Mouse (Mus musculus) ES-Bruce4 (cell line): ENCODE measurements around the gene Txlna. TPM values are rescaled to one million over a fixed set of nuclear protein-coding genes. Genes with fewer than 3 reads are reported as not detected.

ENCODE experiments used
- H3K27ac ChIP-seq: 2 replicates; pipeline ENCODE4 v1.5.1; 2012; ENCODE audit warnings: low read length, inconsistent platforms; ENCODE audit not compliant: insufficient read depth
- H3K27me3 ChIP-seq: 2 replicates; pipeline ENCODE4 v1.6.1; 2012; ENCODE audit warnings: mild to moderate bottlenecking, low read length, inconsistent platforms; ENCODE audit not compliant: control insufficient read depth, poor library complexity, insufficient read depth, severe bottlenecking
- H3K36me3 ChIP-seq: 2 replicates; pipeline ENCODE4 v1.6.1; 2012; ENCODE audit warnings: inconsistent platforms, mild to moderate bottlenecking, low read length, moderate library complexity; ENCODE audit not compliant: control insufficient read depth, poor library complexity, insufficient read depth, severe bottlenecking
- H3K4me1 ChIP-seq: one replicate; pipeline ENCODE4 v1.8.1; 2011; ENCODE audit warnings: low read length; ENCODE audit not compliant: control insufficient read depth, insufficient read depth
- H3K4me3 ChIP-seq: 2 replicates; pipeline ENCODE4 v1.5.1; 2011; ENCODE audit warnings: low read depth, mild to moderate bottlenecking, low read length
- H3K9ac ChIP-seq: 2 replicates; pipeline ENCODE4 v1.6.1; 2012; ENCODE audit warnings: low read depth, mild to moderate bottlenecking, inconsistent platforms; ENCODE audit not compliant: poor library complexity, severe bottlenecking
- H3K9me3 ChIP-seq: replicated peaks from 2 replicates; pipeline ENCODE4 v1.6.1; 2012; ENCODE audit warnings: mild to moderate bottlenecking, low read length, inconsistent platforms; ENCODE audit not compliant: control insufficient read depth, poor library complexity, insufficient read depth, severe bottlenecking
- CTCF ChIP-seq: IDR thresholded peaks from one replicate; pipeline ENCODE4 v1.8.1; 2011; ENCODE audit warnings: low read depth, low read length
- EP300 ChIP-seq: IDR thresholded peaks from 2 replicates; pipeline ENCODE4 v1.6.1; 2011; ENCODE audit warnings: low read depth, low read length; ENCODE audit not compliant: insufficient read depth
- POLR2A ChIP-seq: IDR thresholded peaks from one replicate; pipeline ENCODE4 v1.8.1; 2011; ENCODE audit warnings: low read length; ENCODE audit not compliant: insufficient read depth
- polyA plus RNA-seq: library from polyadenylated mRNA; stranded (reverse); fragments of >200 nt; gene quantifications from 2 replicates; pipeline ENCODE4 v1.2.4, GENCODE M21; 2011; ENCODE audit warnings: low read depth; ENCODE audit not compliant: missing spikeins, insufficient read depth, insufficient read length

Txlna gene
- polyA plus RNA-seq, 1 experiment: 42.3 TPM

DNA sequence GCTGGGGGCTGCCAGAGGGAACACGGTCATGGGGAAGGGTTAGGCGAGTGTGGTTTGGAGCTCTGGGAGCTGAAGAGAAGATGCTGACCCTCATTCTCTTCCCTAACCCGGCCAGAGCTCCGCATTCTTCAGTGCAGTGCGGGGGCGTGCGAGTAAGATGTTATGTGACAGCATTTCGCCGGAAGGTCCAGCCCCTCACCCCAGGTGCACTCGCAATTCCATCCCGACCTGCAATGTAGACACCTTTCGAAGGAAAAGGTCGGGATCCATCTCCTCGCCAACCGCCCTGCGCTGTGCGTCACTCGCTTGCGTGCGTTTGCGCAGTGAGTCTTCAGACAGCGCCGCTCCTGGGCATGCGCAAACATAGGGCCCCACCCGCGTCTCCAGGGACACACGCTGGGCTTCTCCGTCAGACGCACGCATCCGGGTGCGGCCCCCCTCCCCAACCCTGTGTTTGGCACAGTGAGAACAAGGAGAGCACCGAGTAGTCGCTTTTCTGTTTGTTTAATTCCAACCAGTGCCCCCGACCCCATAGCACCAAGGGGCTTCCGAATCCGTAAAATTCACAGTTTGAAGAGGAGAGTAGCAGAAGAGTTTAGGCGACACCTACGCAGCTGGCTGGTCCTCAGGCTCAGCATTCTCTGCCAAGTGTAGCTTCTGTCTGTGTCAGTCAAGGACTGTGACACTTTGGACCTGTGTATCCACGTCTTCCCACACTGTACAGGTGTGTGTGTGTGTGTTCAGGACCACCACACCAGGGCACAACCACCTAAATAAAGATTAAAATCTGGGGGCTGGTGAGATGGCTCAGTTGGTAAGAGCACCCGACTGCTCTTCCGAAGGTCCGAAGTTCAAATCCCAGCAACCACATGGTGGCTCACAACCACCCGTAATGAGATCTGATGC, 21.8 kb downstream of the Txlna start, which contains the start of gene Iqcc:
Gene Iqcc, minus strand, starts transcription at position 314 of the 906 bp plus-strand sequence.
- peaks cover 2% of the 10 kb centered on the region for H3K4me1 ChIP-seq
- TF ChIP-seq CTCF: no peak
- TF ChIP-seq POLR2A: peak; percentile 96
- TF ChIP-seq EP300: 0 out of 2 replicates have a peak, but pooled peaks have one; percentile 13
- no peaks in the 10 kb centered on the region for H3K36me3 ChIP-seq
- peak within 1 kb of the TSS; percentile 85 for H3K4me3 ChIP-seq
- H3K9ac ChIP-seq: peak within 1 kb of the TSS; percentile 76
- H3K27me3 ChIP-seq: no peaks in the 10 kb centered on the region
- H3K9me3 ChIP-seq: no peaks in the 10 kb centered on the region
- H3K27ac ChIP-seq: peak within 1 kb of the TSS; percentile 34

DNA sequence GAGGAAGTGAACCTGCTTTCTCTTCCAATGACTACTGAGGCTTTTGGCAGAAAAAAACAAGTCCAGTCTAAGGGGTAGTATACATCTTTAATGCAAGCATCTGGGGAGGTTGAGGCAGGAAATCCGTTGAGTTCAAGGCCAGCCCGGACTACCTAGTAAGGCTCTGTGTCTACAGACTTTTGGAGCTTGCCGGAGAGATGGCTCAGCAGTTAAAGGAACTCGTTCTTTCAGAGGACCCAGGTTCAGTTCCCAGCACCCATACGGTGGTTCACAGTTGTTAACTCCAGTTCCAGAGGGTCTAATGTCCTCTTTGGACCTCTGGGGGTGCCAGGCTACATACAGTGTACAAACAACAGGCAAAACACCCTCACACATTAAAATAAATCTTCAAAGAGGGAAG, 22.8 kb downstream of the Txlna start:
- Histone ChIP-seq H3K27me3 (no peaks in the 10 kb centered on the region), H3K27ac (no peak overlapping the region), H3K9ac (peak overlapping the region; percentile 76), H3K36me3 (no peaks in the 10 kb centered on the region), H3K4me3 (peak overlapping the region; percentile 85), H3K9me3 (no peaks in the 10 kb centered on the region), H3K4me1 (peaks cover 2% of the 10 kb centered on the region)
- TF ChIP-seq CTCF: no peak
- TF ChIP-seq POLR2A: no peak
- TF ChIP-seq EP300: no peak

DNA sequence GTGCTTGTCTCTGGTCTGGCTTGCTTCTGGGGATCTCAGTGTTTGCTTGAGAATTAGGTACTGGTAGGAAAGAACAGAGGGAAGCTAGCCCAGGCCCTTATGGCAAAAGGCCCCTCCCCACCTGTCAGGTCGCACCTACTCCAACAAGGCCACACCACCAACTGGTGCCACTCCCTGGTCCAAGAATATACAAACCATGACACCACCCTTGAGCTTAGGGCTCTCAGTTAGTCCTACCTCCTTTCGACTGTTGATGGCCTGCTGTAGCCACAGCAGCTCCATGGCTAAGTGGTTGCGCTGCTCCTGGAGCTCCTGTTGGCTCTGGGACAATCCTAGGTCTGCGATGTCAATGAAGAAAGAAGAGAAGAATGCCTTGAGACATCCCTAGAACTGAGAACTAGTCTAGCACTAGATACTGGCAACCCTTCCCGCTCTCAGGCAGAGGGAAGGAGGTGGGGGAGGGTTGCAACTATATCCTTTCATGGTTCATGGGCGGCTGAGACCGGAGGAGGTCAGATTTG, 23.7 kb downstream of the Txlna start:
- no peak for TF ChIP-seq POLR2A
- no peak for TF ChIP-seq CTCF
- TF ChIP-seq EP300: no peak
- no peak overlapping the region for H3K27ac ChIP-seq

DNA sequence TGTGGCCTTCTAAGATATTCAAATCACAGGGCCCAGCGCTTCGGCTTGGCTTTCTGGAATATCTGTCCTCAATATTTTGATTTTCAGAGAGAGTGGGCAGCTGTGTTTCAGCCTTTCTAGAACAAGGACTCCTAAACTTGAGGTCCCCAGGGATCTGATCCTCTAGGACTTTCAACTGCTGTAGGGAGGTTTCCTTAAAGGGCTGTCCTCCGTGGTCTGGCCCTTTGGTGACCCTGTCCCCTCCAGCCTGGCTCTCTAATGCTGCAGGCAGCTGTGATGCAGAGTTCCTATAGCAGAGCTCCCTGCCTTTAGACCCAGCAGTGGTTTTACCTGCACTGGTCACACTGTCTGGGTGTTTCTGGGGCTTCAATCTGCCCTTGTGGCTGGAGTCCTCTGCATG, 24.2 kb downstream of the Txlna start:
- no peak for TF ChIP-seq POLR2A
- no peak for TF ChIP-seq EP300
- no peak for TF ChIP-seq CTCF
- Histone ChIP-seq H3K4me1 (no peaks in the 10 kb centered on the region), H3K9ac (no peak overlapping the region), H3K36me3 (no peaks in the 10 kb centered on the region), H3K27ac (no peak overlapping the region), H3K9me3 (no peaks in the 10 kb centered on the region), H3K27me3 (no peaks in the 10 kb centered on the region), H3K4me3 (no peak overlapping the region)

More for the DNA sequence above, 23.7 kb downstream of the Txlna start:
- no peaks in the 10 kb centered on the region for H3K27me3 ChIP-seq
- H3K4me1 ChIP-seq: no peaks in the 10 kb centered on the region
- no peak overlapping the region for H3K4me3 ChIP-seq
- no peak overlapping the region for H3K9ac ChIP-seq
- H3K36me3 ChIP-seq: no peaks in the 10 kb centered on the region
- no peaks in the 10 kb centered on the region for H3K9me3 ChIP-seq

DNA sequence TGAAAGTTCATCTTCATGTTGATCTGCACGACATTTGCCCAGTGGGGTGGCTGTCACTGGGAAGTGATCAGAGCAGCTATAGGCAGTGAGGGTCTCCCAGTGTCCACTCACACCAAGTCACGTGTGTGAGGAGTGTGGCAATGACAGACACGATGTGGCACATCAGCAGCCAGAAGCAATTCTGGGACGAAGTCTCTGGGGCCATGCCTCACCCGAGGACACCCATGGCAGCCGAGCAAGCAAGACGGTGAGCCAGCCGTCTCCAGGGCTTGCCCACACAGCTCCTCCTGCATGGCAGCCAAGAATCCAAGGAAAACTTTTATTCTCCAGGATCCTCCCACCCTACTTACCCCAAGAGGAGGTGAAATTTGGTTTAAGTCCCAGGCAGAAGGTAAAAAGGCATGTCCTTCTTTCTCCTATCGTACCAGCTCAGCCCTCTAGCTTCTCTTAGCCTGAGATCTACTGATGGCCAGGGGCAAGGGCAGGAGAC, 25.0 kb downstream of the Txlna start:
- no peak overlapping the region for H3K27ac ChIP-seq
- no peak overlapping the region for H3K4me3 ChIP-seq
- H3K9ac ChIP-seq: no peak overlapping the region
- no peaks in the 10 kb centered on the region for H3K36me3 ChIP-seq
- H3K9me3 ChIP-seq: no peaks in the 10 kb centered on the region
- no peaks in the 10 kb centered on the region for H3K4me1 ChIP-seq
- no peak for TF ChIP-seq CTCF
- no peak for TF ChIP-seq EP300
- TF ChIP-seq POLR2A: no peak
- no peaks in the 10 kb centered on the region for H3K27me3 ChIP-seq

DNA sequence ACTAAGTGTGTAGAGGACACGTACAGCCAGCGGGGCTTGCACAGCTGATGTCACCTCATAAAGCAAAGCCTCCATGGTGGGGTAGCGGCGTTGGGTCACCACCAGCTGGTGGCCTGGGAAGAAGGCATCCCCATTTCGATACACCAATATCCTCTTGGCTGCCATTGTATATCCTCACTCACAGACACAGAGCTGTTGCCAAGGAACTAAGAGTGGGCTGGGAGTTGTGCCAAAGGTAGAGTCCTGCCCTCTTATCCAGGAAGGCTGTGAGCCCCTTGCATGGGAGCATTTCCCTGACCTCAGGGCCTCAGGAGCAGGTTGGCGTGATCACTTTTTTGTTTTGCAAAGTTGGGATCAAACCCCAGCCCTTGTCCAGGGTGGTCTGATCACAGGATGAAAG, 26.8 kb downstream of the Txlna start, which contains the start of gene Dcdc2b:
Gene Dcdc2b, minus strand, starts transcription at position 165 of the 400 bp plus-strand sequence.
- Histone ChIP-seq H3K4me1 (peaks cover 8% of the 10 kb centered on the region), H3K9ac (no peak within 1 kb of the TSS), H3K36me3 (no peaks in the 10 kb centered on the region), H3K4me3 (no peak within 1 kb of the TSS), H3K27ac (no peak within 1 kb of the TSS), H3K27me3 (no peaks in the 10 kb centered on the region), H3K9me3 (no peaks in the 10 kb centered on the region)
- TF ChIP-seq EP300 (no peak), POLR2A (no peak), CTCF (no peak)
